In genomic region chr14:25510987-25511386, GRCm38 (mm10) we compare ENCODE assay signal across 13 mouse cellular contexts. TPM values are rescaled to one million over a fixed set of nuclear protein-coding genes. Genes with fewer than 3 reads are reported as not detected.
DNase-seq lines count a peak whose midpoint lies in the region; ATAC-seq and TF ChIP-seq lines count a peak whose summit lies in the region.
"Had no signal": no experiment of that assay in that cellular context is flagged by ENCODE, and none has a peak within 500 bp of the region (broad histone marks: within the 10 kb centered on the region; RNA-seq: fewer than 3 reads in every experiment).

No protein-coding gene starts in this region.

- DNase-seq in forebrain, embryonic 14.5 days (ENCODE audit: low spot score): no peak
- no peak for DNase-seq in lung, embryonic 14.5 days
- DNase-seq in lung, postnatal 36 days: no peak
- DNase-seq in hindbrain, embryonic 14.5 days (ENCODE audit: low spot score): no peak
- no peak for DNase-seq in urinary bladder, postnatal 4 days (ENCODE audit: low spot score in 2 of 2)
- no peak for DNase-seq in right cerebral cortex, postnatal 10 days (ENCODE audit: low spot score in 2 of 2)
- DNase-seq: gastrocnemius, postnatal 36 days had no signal

- H3K4me3 ChIP-seq in forebrain, embryonic 13.5 days: no peak overlapping the region
- H3K4me3 ChIP-seq in forebrain, embryonic 14.5 days (ENCODE audit: low read depth, low read length): no peak overlapping the region
- no peak overlapping the region for H3K4me3 ChIP-seq in lung, embryonic 14.5 days (ENCODE audit: low read depth, low read length)
- H3K4me3 ChIP-seq in hindbrain, embryonic 14.5 days (replicated peaks; ENCODE audit: low read length): no peak overlapping the region
- H3K4me3 ChIP-seq in midbrain, embryonic 16.5 days (ENCODE audit: low read depth, low read length): no peak overlapping the region
- H3K4me3 ChIP-seq: layer of hippocampus, adult 2 months; stomach, embryonic 15.5 days had no signal

- peak overlapping the region; percentile 21; the same call in 1 of the 2 replicates for H3K27ac ChIP-seq in forebrain, embryonic 13.5 days
- H3K27ac ChIP-seq in forebrain, embryonic 14.5 days (ENCODE audit: low read depth, low read length): no peak overlapping the region; the same call in 1 of the 2 replicates
- peak overlapping the region; percentile 46; the same call in 1 of the 2 replicates for H3K27ac ChIP-seq in lung, embryonic 14.5 days (ENCODE audit: low read depth)
- H3K27ac ChIP-seq in hindbrain, embryonic 14.5 days: peak overlapping the region; percentile 48; the same call in 1 of the 2 replicates
- H3K27ac ChIP-seq in midbrain, embryonic 16.5 days (ENCODE audit: low read length): no peak overlapping the region
- H3K27ac ChIP-seq: layer of hippocampus, adult 2 months; liver, embryonic 14.5 days had no signal

- H3K9ac ChIP-seq in forebrain, embryonic 13.5 days: no peak overlapping the region
- H3K9ac ChIP-seq in forebrain, embryonic 14.5 days (ENCODE audit: low read length): no peak overlapping the region
- H3K9ac ChIP-seq in lung, embryonic 14.5 days: no peak overlapping the region
- H3K9ac ChIP-seq in hindbrain, embryonic 14.5 days: no peak overlapping the region
- peak overlapping the region; percentile 36 for H3K9ac ChIP-seq in midbrain, embryonic 16.5 days (ENCODE audit: low read depth, low read length)
- H3K9ac ChIP-seq: liver, embryonic 14.5 days; stomach, embryonic 15.5 days had no signal

- H3K9me3 ChIP-seq in forebrain, embryonic 13.5 days (replicated peaks): no peaks in the 10 kb centered on the region
- H3K9me3 ChIP-seq in forebrain, embryonic 14.5 days (replicated peaks; ENCODE audit: control insufficient read depth, low read length): no peaks in the 10 kb centered on the region
- no peaks in the 10 kb centered on the region for H3K9me3 ChIP-seq in lung, embryonic 14.5 days (ENCODE audit: low read depth, low read length)
- H3K9me3 ChIP-seq in hindbrain, embryonic 14.5 days (ENCODE audit: control insufficient read depth, low read length): no peaks in the 10 kb centered on the region
- H3K9me3 ChIP-seq in midbrain, embryonic 16.5 days (replicated peaks; ENCODE audit: control insufficient read depth, low read length, poor library complexity, severe bottlenecking): no peaks in the 10 kb centered on the region
- H3K9me3 ChIP-seq: stomach, embryonic 15.5 days had no signal

- 72% methylated on average over 7 of the region's 7 CpGs for WGBS in forebrain, embryonic 13.5 days
- WGBS in forebrain, embryonic 14.5 days: 69% methylated on average over 7 of the region's 7 CpGs
- WGBS in lung, embryonic 14.5 days: 29% methylated on average over 7 of the region's 7 CpGs
- 67% methylated on average over 7 of the region's 7 CpGs for WGBS in hindbrain, embryonic 14.5 days
- 71% methylated on average over 7 of the region's 7 CpGs for WGBS in midbrain, embryonic 16.5 days

- H3K4me1 ChIP-seq in forebrain, embryonic 13.5 days: peaks cover 67% of the 10 kb centered on the region
- peaks cover 44% of the 10 kb centered on the region for H3K4me1 ChIP-seq in forebrain, embryonic 14.5 days (ENCODE audit: control insufficient read depth, insufficient read depth, low read length)
- peaks cover 38% of the 10 kb centered on the region for H3K4me1 ChIP-seq in lung, embryonic 14.5 days (ENCODE audit: insufficient read depth)
- H3K4me1 ChIP-seq in hindbrain, embryonic 14.5 days (replicated peaks; ENCODE audit: control insufficient read depth, insufficient read depth, low read length): peaks cover 57% of the 10 kb centered on the region
- H3K4me1 ChIP-seq in midbrain, embryonic 16.5 days (ENCODE audit: control insufficient read depth, insufficient read depth, low read length): peaks cover 43% of the 10 kb centered on the region

- H3K4me2 ChIP-seq in forebrain, embryonic 13.5 days: no peak overlapping the region
- no peak overlapping the region for H3K4me2 ChIP-seq in forebrain, embryonic 14.5 days (ENCODE audit: low read length)
- H3K4me2 ChIP-seq in lung, embryonic 14.5 days: no peak overlapping the region
- no peak overlapping the region for H3K4me2 ChIP-seq in hindbrain, embryonic 14.5 days (replicated peaks)
- H3K4me2 ChIP-seq in midbrain, embryonic 16.5 days (ENCODE audit: low read length): no peak overlapping the region
- H3K4me2 ChIP-seq: stomach, embryonic 15.5 days had no signal

- no peak for ATAC-seq in forebrain, embryonic 13.5 days
- ATAC-seq in forebrain, embryonic 14.5 days: no peak
- ATAC-seq in lung, embryonic 14.5 days (ENCODE audit: insufficient read depth): peak; percentile 31; the same call in 1 of the 2 replicates
- 0 out of 2 replicates have a peak, but pooled peaks have one; percentile 3 for ATAC-seq in hindbrain, embryonic 14.5 days (ENCODE audit: low FRiP score)
- no peak for ATAC-seq in midbrain, embryonic 16.5 days
- ATAC-seq: Patski had no signal

- H3K36me3 ChIP-seq in forebrain, embryonic 13.5 days (ENCODE audit: poor library complexity, severe bottlenecking): peaks cover 67% of the 10 kb centered on the region
- peaks cover 46% of the 10 kb centered on the region for H3K36me3 ChIP-seq in forebrain, embryonic 14.5 days (ENCODE audit: control insufficient read depth, insufficient read depth, low read length)
- H3K36me3 ChIP-seq in lung, embryonic 14.5 days (ENCODE audit: insufficient read depth): peaks cover 16% of the 10 kb centered on the region; the same call in 1 of the 2 replicates
- peaks cover 31% of the 10 kb centered on the region for H3K36me3 ChIP-seq in hindbrain, embryonic 14.5 days (replicated peaks; ENCODE audit: control insufficient read depth, insufficient read depth)
- H3K36me3 ChIP-seq in midbrain, embryonic 16.5 days (ENCODE audit: control insufficient read depth, insufficient read depth, low read length): no peaks in the 10 kb centered on the region
- H3K36me3 ChIP-seq: stomach, embryonic 15.5 days had no signal

- TF ChIP-seq CTCF in lung, embryonic 14.5 days (IDR thresholded peaks at IDR 0.05; ENCODE audit: low read depth): no peak

- no peaks in the 10 kb centered on the region for H3K27me3 ChIP-seq in forebrain, embryonic 13.5 days
- H3K27me3 ChIP-seq in forebrain, embryonic 14.5 days (replicated peaks; ENCODE audit: control insufficient read depth, insufficient read depth, low read length): no peaks in the 10 kb centered on the region
- H3K27me3 ChIP-seq in lung, embryonic 14.5 days (ENCODE audit: insufficient read depth, low read length): no peaks in the 10 kb centered on the region
- H3K27me3 ChIP-seq in hindbrain, embryonic 14.5 days (ENCODE audit: control insufficient read depth, insufficient read depth, low read length): no peaks in the 10 kb centered on the region
- H3K27me3 ChIP-seq in midbrain, embryonic 16.5 days (ENCODE audit: control insufficient read depth, insufficient read depth, low read depth, low read length): no peaks in the 10 kb centered on the region
- H3K27me3 ChIP-seq: Patski; stomach, embryonic 15.5 days had no signal

RNA-seq across cellular contexts. Expression of gene Zmiz1, which starts 52.0 kb away (rescaled TPM):
- polyA plus RNA-seq in forebrain, embryonic 13.5 days (2015; fragmentation: Nextera tagmentation; extraction: Ambion mirVana): 57.2 and 61.3 TPM in 2 replicates
- polyA plus RNA-seq in forebrain, embryonic 14.5 days (2014; fragmentation: Nextera tagmentation; extraction: Ambion mirVana): 37.0 and 43.8 TPM in 2 replicates
- polyA plus RNA-seq in lung, embryonic 14.5 days (2014; fragmentation: Nextera tagmentation; extraction: Ambion mirVana): 33.5 TPM in 2 replicates
- polyA plus RNA-seq in hindbrain, embryonic 14.5 days (2014; fragmentation: Nextera tagmentation; extraction: Ambion mirVana): 70.0 and 70.6 TPM in 2 replicates
- 54.2 and 58.0 TPM in 2 replicates for polyA plus RNA-seq in midbrain, embryonic 16.5 days (2015; fragmentation: Nextera tagmentation; extraction: Ambion mirVana)

Comparison
In these comparisons a context has a peak if more than half of its experiments do, and no peak if none do; other contexts are left out.
1. H3K27ac ChIP-seq: peak in forebrain, embryonic 13.5 days (single experiment), lung, embryonic 14.5 days (single experiment) and hindbrain, embryonic 14.5 days (single experiment); none in forebrain, embryonic 14.5 days (single experiment) and midbrain, embryonic 16.5 days (single experiment).
2. ATAC-seq: peak in lung, embryonic 14.5 days (single experiment) and hindbrain, embryonic 14.5 days (single experiment); none in forebrain, embryonic 13.5 days (single experiment), forebrain, embryonic 14.5 days (single experiment) and midbrain, embryonic 16.5 days (single experiment).